In the genomic region with DNA sequence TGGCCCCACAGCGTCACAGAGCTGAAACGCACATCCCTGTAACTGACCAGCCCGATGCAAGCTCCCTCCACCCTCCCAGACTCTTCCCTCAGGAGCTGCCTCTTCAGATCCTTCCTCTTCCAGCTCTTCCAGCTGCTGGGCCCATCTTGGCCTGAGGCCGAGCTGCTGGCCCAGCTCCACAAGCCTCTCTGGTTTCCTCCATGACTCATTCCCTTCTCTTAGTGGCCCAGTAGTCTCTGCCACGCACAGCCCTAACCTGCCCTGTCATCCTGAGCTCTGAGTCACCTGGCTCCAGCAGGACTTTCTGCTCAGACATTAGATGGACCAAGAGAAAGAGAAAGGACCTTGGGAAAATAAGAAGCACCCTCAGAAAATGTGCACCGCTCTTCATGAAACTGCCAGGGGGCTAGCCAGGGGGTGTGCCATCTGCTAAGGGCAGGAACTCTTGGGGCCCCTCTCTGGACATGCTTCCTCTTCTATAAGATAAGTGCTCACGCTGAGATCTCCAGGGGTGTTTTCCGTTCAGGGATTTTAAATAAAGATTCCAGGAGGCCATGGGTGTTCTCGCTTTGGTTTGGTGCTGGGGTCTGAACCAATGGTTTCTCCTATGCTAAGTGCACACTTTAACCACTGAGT, we compare ENCODE assay signal across 8 mouse cellular contexts. TPM values are rescaled to one million over a fixed set of nuclear protein-coding genes. Genes with fewer than 3 reads are reported as not detected.
DNase-seq lines count a peak whose midpoint lies in the region; ATAC-seq and TF ChIP-seq lines count a peak whose summit lies in the region.

No protein-coding gene starts in this region.

- no peaks in the 10 kb centered on the region for H3K9me3 ChIP-seq in heart, embryonic 14.5 days (ENCODE audit: control insufficient read depth, low read length)
- H3K9me3 ChIP-seq in liver, embryonic 11.5 days (ENCODE audit: control insufficient read depth, low read length) = no peaks in the 10 kb centered on the region
- H3K9me3 ChIP-seq in stomach, embryonic 15.5 days = no peaks in the 10 kb centered on the region
- no peaks in the 10 kb centered on the region for H3K9me3 ChIP-seq in hindbrain, embryonic 12.5 days (replicated peaks)

- no peaks in the 10 kb centered on the region; the same call in 1 of the 2 replicates for H3K4me1 ChIP-seq in cerebellum, adult 2 months (ENCODE audit: control insufficient read depth, insufficient read depth, low read length)
- peaks cover 37% of the 10 kb centered on the region for H3K4me1 ChIP-seq in bone marrow macrophage, adult 2 months (ENCODE audit: control insufficient read depth, insufficient read depth, low read length)
- peaks cover 3 to 4% of the 10 kb centered on the region in 2 experiments; a peak in 2 of 4 replicates for H3K4me1 ChIP-seq in heart, embryonic 14.5 days (ENCODE audit: control insufficient read depth in 2 of 2, insufficient read depth in 2 of 2, low read length in 2 of 2)
- H3K4me1 ChIP-seq in liver, embryonic 11.5 days (replicated peaks; ENCODE audit: control insufficient read depth, insufficient read depth, low read length) = peaks cover 22% of the 10 kb centered on the region
- no peaks in the 10 kb centered on the region for H3K4me1 ChIP-seq in stomach, embryonic 15.5 days
- H3K4me1 ChIP-seq in hindbrain, embryonic 12.5 days = no peaks in the 10 kb centered on the region

- H3K4me3 ChIP-seq in cerebellum, adult 2 months (replicated peaks; ENCODE audit: insufficient read depth, low read depth, low read length) = no peak overlapping the region
- H3K4me3 ChIP-seq in bone marrow macrophage, adult 2 months (ENCODE audit: insufficient read depth, low read length) = 0 out of 2 replicates have a peak overlapping the region, but pooled peaks have one; percentile 4
- no peak overlapping the region for H3K4me3 ChIP-seq in heart, embryonic 14.5 days (ENCODE audit: control insufficient read depth in 1 of 2, insufficient read depth in 1 of 2, low read depth in 1 of 2, low read length in 2 of 2)
- no peak overlapping the region for H3K4me3 ChIP-seq in liver, embryonic 11.5 days (ENCODE audit: low read depth, low read length)
- no peak overlapping the region for H3K4me3 ChIP-seq in stomach, embryonic 15.5 days (replicated peaks)
- no peak overlapping the region for H3K4me3 ChIP-seq in hindbrain, embryonic 12.5 days

- H3K9ac ChIP-seq in heart, embryonic 14.5 days (ENCODE audit: low read length) = no peak overlapping the region
- H3K9ac ChIP-seq in liver, embryonic 11.5 days (ENCODE audit: low read depth, low read length) = no peak overlapping the region
- no peak overlapping the region for H3K9ac ChIP-seq in stomach, embryonic 15.5 days
- no peak overlapping the region for H3K9ac ChIP-seq in hindbrain, embryonic 12.5 days

- WGBS in cerebellum, adult 2 months = 38% methylated on average over 9 of the region's 9 CpGs
- WGBS in heart, embryonic 14.5 days = 58% methylated on average over 9 of the region's 9 CpGs
- 54% methylated on average over 9 of the region's 9 CpGs for WGBS in liver, embryonic 11.5 days
- 61% methylated on average over 9 of the region's 9 CpGs for WGBS in stomach, embryonic 15.5 days
- 84% methylated on average over 9 of the region's 9 CpGs for WGBS in hindbrain, embryonic 12.5 days

- no peaks in the 10 kb centered on the region for H3K27me3 ChIP-seq in cerebellum, adult 2 months (ENCODE audit: control insufficient read depth, insufficient read depth, low read length)
- H3K27me3 ChIP-seq in heart, embryonic 14.5 days (ENCODE audit: control insufficient read depth, insufficient read depth, low read length) = no peaks in the 10 kb centered on the region
- no peaks in the 10 kb centered on the region for H3K27me3 ChIP-seq in liver, embryonic 11.5 days (replicated peaks; ENCODE audit: control insufficient read depth, insufficient read depth, low read length)
- no peaks in the 10 kb centered on the region for H3K27me3 ChIP-seq in stomach, embryonic 15.5 days (replicated peaks)
- H3K27me3 ChIP-seq in hindbrain, embryonic 12.5 days = no peaks in the 10 kb centered on the region

- H3K4me2 ChIP-seq in heart, embryonic 14.5 days (ENCODE audit: low read length) = no peak overlapping the region
- peak overlapping the region; percentile 37 for H3K4me2 ChIP-seq in liver, embryonic 11.5 days
- H3K4me2 ChIP-seq in stomach, embryonic 15.5 days = 0 out of 2 replicates have a peak overlapping the region, but pooled peaks have one; percentile 10
- no peak overlapping the region for H3K4me2 ChIP-seq in hindbrain, embryonic 12.5 days (replicated peaks)

- peak; percentile 47 to 56 for DNase-seq in cerebellum, postnatal 10 days
- no peak for DNase-seq in cerebellum, adult 2 months
- DNase-seq in liver, embryonic 11.5 days (ENCODE audit: low spot score) = no peak
- no peak for DNase-seq in natural killer cell, adult 2 months (ENCODE audit: low spot score in 2 of 2)

- no peak overlapping the region for H3K27ac ChIP-seq in cerebellum, adult 2 months (ENCODE audit: insufficient read depth, low read length)
- H3K27ac ChIP-seq in bone marrow macrophage, adult 2 months (ENCODE audit: insufficient read depth, low read depth, low read length) = peak overlapping the region; percentile 69
- peak overlapping the region; percentile 2 to 41; a peak in 3 of 4 replicates for H3K27ac ChIP-seq in heart, embryonic 14.5 days (replicated peaks in 1 of 2; ENCODE audit: control insufficient read depth in 1 of 2, insufficient read depth in 1 of 2, low read depth in 2 of 2, low read length in 2 of 2)
- H3K27ac ChIP-seq in liver, embryonic 11.5 days (ENCODE audit: low read depth, low read length) = peak overlapping the region; percentile 50; the same call in 1 of the 2 replicates
- 0 out of 2 replicates have a peak overlapping the region, but pooled peaks have one; percentile 8 for H3K27ac ChIP-seq in stomach, embryonic 15.5 days
- H3K27ac ChIP-seq in hindbrain, embryonic 12.5 days = no peak overlapping the region

- no peak for TF ChIP-seq POLR2A in cerebellum, adult 2 months (IDR thresholded peaks at IDR 0.05; ENCODE audit: borderline replicate concordance, insufficient read depth, low read length)
- no peak for TF ChIP-seq POLR2A in bone marrow macrophage, adult 2 months (IDR thresholded peaks at IDR 0.05; ENCODE audit: borderline replicate concordance, low read depth, low read length)

- TF ChIP-seq CTCF in cerebellum, adult 2 months (IDR thresholded peaks at IDR 0.05; ENCODE audit: borderline replicate concordance, insufficient read depth, low read depth, low read length) = no peak
- no peak for TF ChIP-seq CTCF in bone marrow macrophage, adult 2 months (IDR thresholded peaks at IDR 0.05; ENCODE audit: low read depth, low read length)

- H3K36me3 ChIP-seq in heart, embryonic 14.5 days (ENCODE audit: control insufficient read depth, insufficient read depth, low read length) = no peaks in the 10 kb centered on the region
- no peaks in the 10 kb centered on the region for H3K36me3 ChIP-seq in liver, embryonic 11.5 days (ENCODE audit: control insufficient read depth, insufficient read depth, low read length)
- H3K36me3 ChIP-seq in stomach, embryonic 15.5 days = no peaks in the 10 kb centered on the region
- H3K36me3 ChIP-seq in hindbrain, embryonic 12.5 days = no peaks in the 10 kb centered on the region

- ATAC-seq in heart, embryonic 14.5 days (ENCODE audit: insufficient number of reproducible peaks, insufficient read depth, low FRiP score, low read depth) = peak; percentile 75
- 0 out of 2 replicates have a peak, but pooled peaks have one; percentile 26 for ATAC-seq in liver, embryonic 11.5 days (replicated peaks; ENCODE audit: low FRiP score)
- peak; percentile 39; the same call in 1 of the 2 replicates for ATAC-seq in stomach, embryonic 15.5 days (ENCODE audit: insufficient read depth, low FRiP score, low read depth)
- ATAC-seq in hindbrain, embryonic 12.5 days (ENCODE audit: low FRiP score) = no peak

RNA-seq across cellular contexts. Expression of a gene that starts 18.1 kb away (rescaled TPM):
- 347 and 359 TPM in 2 replicates for polyA plus RNA-seq in cerebellum, adult 2 months (2012; rRNA removed)
- polyA plus RNA-seq in bone marrow macrophage, adult 2 months (2012; ENCODE audit: insufficient read depth, insufficient read length, missing spikeins) = 169 and 174 TPM in 2 replicates
- 742 and 747 TPM in 2 replicates for polyA plus RNA-seq in heart, embryonic 14.5 days (2014; fragmentation: Nextera tagmentation; extraction: Ambion mirVana)
- 1,371 and 1,468 TPM in 2 replicates for polyA plus RNA-seq in liver, embryonic 11.5 days (2014; fragmentation: Nextera tagmentation; extraction: Ambion mirVana)
- 975 and 1,053 TPM in 2 replicates for polyA plus RNA-seq in stomach, embryonic 15.5 days (2015; fragmentation: Nextera tagmentation; extraction: Ambion mirVana)
- 793 and 799 TPM in 2 replicates for polyA plus RNA-seq in hindbrain, embryonic 12.5 days (2016; fragmentation: Nextera tagmentation; extraction: Ambion mirVana)

RNA-seq across cellular contexts. Expression of a gene that starts 18.6 kb away (rescaled TPM):
- 262 and 265 TPM in 2 replicates for polyA plus RNA-seq in cerebellum, adult 2 months (2012; rRNA removed)
- 49.5 and 51.7 TPM in 2 replicates for polyA plus RNA-seq in bone marrow macrophage, adult 2 months (2012; ENCODE audit: insufficient read depth, insufficient read length, missing spikeins)
- polyA plus RNA-seq in heart, embryonic 14.5 days (2014; fragmentation: Nextera tagmentation; extraction: Ambion mirVana) = 121 and 125 TPM in 2 replicates
- 116 and 130 TPM in 2 replicates for polyA plus RNA-seq in liver, embryonic 11.5 days (2014; fragmentation: Nextera tagmentation; extraction: Ambion mirVana)
- 157 and 163 TPM in 2 replicates for polyA plus RNA-seq in stomach, embryonic 15.5 days (2015; fragmentation: Nextera tagmentation; extraction: Ambion mirVana)
- 165 TPM in 2 replicates for polyA plus RNA-seq in hindbrain, embryonic 12.5 days (2016; fragmentation: Nextera tagmentation; extraction: Ambion mirVana)

RNA-seq across cellular contexts. Expression of a gene that starts 30.4 kb away (rescaled TPM):
- 36.2 and 36.4 TPM in 2 replicates for polyA plus RNA-seq in cerebellum, adult 2 months (2012; rRNA removed)
- 38.3 and 44.8 TPM in 2 replicates for polyA plus RNA-seq in bone marrow macrophage, adult 2 months (2012; ENCODE audit: insufficient read depth, insufficient read length, missing spikeins)
- polyA plus RNA-seq in heart, embryonic 14.5 days (2014; fragmentation: Nextera tagmentation; extraction: Ambion mirVana) = 16.5 and 20.0 TPM in 2 replicates
- polyA plus RNA-seq in liver, embryonic 11.5 days (2014; fragmentation: Nextera tagmentation; extraction: Ambion mirVana) = 84.8 and 89.0 TPM in 2 replicates
- polyA plus RNA-seq in stomach, embryonic 15.5 days (2015; fragmentation: Nextera tagmentation; extraction: Ambion mirVana) = 39.0 and 53.4 TPM in 2 replicates
- polyA plus RNA-seq in hindbrain, embryonic 12.5 days (2016; fragmentation: Nextera tagmentation; extraction: Ambion mirVana) = 47.4 and 52.7 TPM in 2 replicates

RNA-seq across cellular contexts. Expression of a gene that starts 33.4 kb away (rescaled TPM):
- 4.9 and 5.7 TPM in 2 replicates for polyA plus RNA-seq in cerebellum, adult 2 months (2012; rRNA removed)
- 7.9 and 10.0 TPM in 2 replicates for polyA plus RNA-seq in bone marrow macrophage, adult 2 months (2012; ENCODE audit: insufficient read depth, insufficient read length, missing spikeins)
- 1.4 and 1.6 TPM in 2 replicates for polyA plus RNA-seq in heart, embryonic 14.5 days (2014; fragmentation: Nextera tagmentation; extraction: Ambion mirVana)
- polyA plus RNA-seq in liver, embryonic 11.5 days (2014; fragmentation: Nextera tagmentation; extraction: Ambion mirVana) = 5.6 and 7.8 TPM in 2 replicates
- 4.2 and 4.7 TPM in 2 replicates for polyA plus RNA-seq in stomach, embryonic 15.5 days (2015; fragmentation: Nextera tagmentation; extraction: Ambion mirVana)
- polyA plus RNA-seq in hindbrain, embryonic 12.5 days (2016; fragmentation: Nextera tagmentation; extraction: Ambion mirVana) = 4.1 and 5.0 TPM in 2 replicates

RNA-seq across cellular contexts. Expression of a gene that starts 44.7 kb away (rescaled TPM):
- 45.9 and 49.9 TPM in 2 replicates for polyA plus RNA-seq in cerebellum, adult 2 months (2012; rRNA removed)
- polyA plus RNA-seq in bone marrow macrophage, adult 2 months (2012; ENCODE audit: insufficient read depth, insufficient read length, missing spikeins) = 20.0 and 21.2 TPM in 2 replicates
- 23.0 and 24.5 TPM in 2 replicates for polyA plus RNA-seq in heart, embryonic 14.5 days (2014; fragmentation: Nextera tagmentation; extraction: Ambion mirVana)
- 41.7 and 42.7 TPM in 2 replicates for polyA plus RNA-seq in liver, embryonic 11.5 days (2014; fragmentation: Nextera tagmentation; extraction: Ambion mirVana)
- polyA plus RNA-seq in stomach, embryonic 15.5 days (2015; fragmentation: Nextera tagmentation; extraction: Ambion mirVana) = 40.6 and 42.8 TPM in 2 replicates
- 43.7 and 45.2 TPM in 2 replicates for polyA plus RNA-seq in hindbrain, embryonic 12.5 days (2016; fragmentation: Nextera tagmentation; extraction: Ambion mirVana)

Comparison
In these comparisons a context has a peak if more than half of its experiments do, and no peak if none do; other contexts are left out.
1. DNase-seq: peak in cerebellum, postnatal 10 days (2 of 2); none in cerebellum, adult 2 months (0 of 2), liver, embryonic 11.5 days (single experiment) and natural killer cell, adult 2 months (0 of 2).
2. H3K27ac ChIP-seq: peak in bone marrow macrophage, adult 2 months (single experiment), heart, embryonic 14.5 days (2 of 2), liver, embryonic 11.5 days (single experiment) and stomach, embryonic 15.5 days (single experiment); none in cerebellum, adult 2 months (single experiment) and hindbrain, embryonic 12.5 days (single experiment).
3. H3K4me2 ChIP-seq: peak in liver, embryonic 11.5 days (single experiment) and stomach, embryonic 15.5 days (single experiment); none in heart, embryonic 14.5 days (single experiment) and hindbrain, embryonic 12.5 days (single experiment).